Mouse (Mus musculus): ENCODE measurements at regions not wholly inside any gene's neighbourhood (a gene's known extent, or its start where the extent isn't known, plus 50 kb on each side); places are given as distances from the start of the nearest gene placed in this dataset.
A peak's percentile ranks its signal among the peaks of the same experiment; 100 is the strongest.

DNA sequence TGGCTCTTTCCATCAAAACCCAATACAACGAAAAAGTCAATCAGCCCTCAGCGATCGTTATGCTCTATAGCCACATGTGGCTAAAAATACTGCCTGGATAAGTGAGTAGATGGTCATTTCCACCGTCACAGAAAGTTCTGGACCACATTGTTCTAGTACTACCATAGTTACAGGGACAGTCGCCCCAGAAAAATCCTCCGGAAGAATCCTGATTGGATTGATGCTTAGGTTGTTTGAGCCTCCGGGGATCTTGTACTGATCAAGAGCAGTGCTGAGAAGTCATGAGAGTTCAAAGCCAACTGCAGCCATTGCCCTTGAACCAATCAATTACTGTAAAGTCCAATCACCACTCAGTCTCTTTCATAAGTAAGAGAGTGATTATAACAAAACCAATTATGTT lies 56.0 kb upstream of the Pax6 start:
- WGBS = 44% methylated on average over 7 of the region's 7 CpGs
- peak overlapping the region; percentile 18; the same call in 1 of the 2 replicates for H3K4me2 ChIP-seq (ENCODE audit: low read depth, low read length)
- H3K27me3 ChIP-seq (ENCODE audit: control insufficient read depth, insufficient read depth, low read length) = 0 out of 2 replicates have a peak, but pooled peaks cover 5% of the 10 kb centered on the region
- H3K27ac ChIP-seq (ENCODE audit: low read depth) = no peak overlapping the region
- H3K4me1 ChIP-seq (ENCODE audit: control insufficient read depth, insufficient read depth) = 0 out of 2 replicates have a peak, but pooled peaks cover 5% of the 10 kb centered on the region
- ATAC-seq (ENCODE audit: insufficient read depth, low read depth) (no peak), DNase-seq (ENCODE audit: low spot score) (no peak)
- TF ChIP-seq EP300 (IDR thresholded peaks at IDR 0.05; ENCODE audit: low read depth) (no peak), CTCF (IDR thresholded peaks at IDR 0.05; ENCODE audit: low read depth) (no peak)
- H3K9me3 ChIP-seq (replicated peaks; ENCODE audit: control insufficient read depth, low read length) = no peaks in the 10 kb centered on the region
- no peaks in the 10 kb centered on the region for H3K36me3 ChIP-seq (replicated peaks; ENCODE audit: control insufficient read depth, insufficient read depth, low read length)
- no peak overlapping the region for H3K4me3 ChIP-seq (ENCODE audit: low read depth, low read length)
- no peak overlapping the region for H3K9ac ChIP-seq (replicated peaks; ENCODE audit: low read depth, low read length)

DNA sequence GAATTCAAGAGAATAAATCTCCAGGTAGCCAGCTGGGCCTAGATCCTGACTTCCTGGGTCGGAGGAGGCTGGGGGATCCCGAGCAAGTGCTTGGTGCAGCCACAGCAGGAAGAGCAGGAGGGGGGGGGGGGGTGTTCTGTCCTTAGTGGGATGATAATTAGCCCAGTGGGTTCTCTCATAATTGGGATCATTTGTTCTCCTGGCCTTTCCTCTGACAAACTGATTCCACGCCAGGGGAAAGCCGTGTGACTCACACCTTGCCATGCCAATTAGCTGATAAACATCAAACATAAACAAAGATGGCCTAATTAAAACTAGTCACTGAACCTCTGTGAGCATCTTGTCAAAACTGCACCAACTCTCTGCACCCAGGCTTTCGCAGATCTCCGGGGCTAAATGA lies 55.5 kb upstream of the Pax6 start:
- Histone ChIP-seq H3K9me3 (replicated peaks; ENCODE audit: control insufficient read depth, low read length) (no peaks in the 10 kb centered on the region), H3K4me2 (ENCODE audit: low read depth, low read length) (no peak overlapping the region), H3K9ac (replicated peaks; ENCODE audit: low read depth, low read length) (no peak overlapping the region), H3K27me3 (ENCODE audit: control insufficient read depth, insufficient read depth, low read length) (0 out of 2 replicates have a peak, but pooled peaks cover 5% of the 10 kb centered on the region), H3K4me1 (ENCODE audit: control insufficient read depth, insufficient read depth) (0 out of 2 replicates have a peak, but pooled peaks cover 5% of the 10 kb centered on the region), H3K36me3 (replicated peaks; ENCODE audit: control insufficient read depth, insufficient read depth, low read length) (no peaks in the 10 kb centered on the region), H3K4me3 (ENCODE audit: low read depth, low read length) (no peak overlapping the region), H3K27ac (ENCODE audit: low read depth) (no peak overlapping the region)
- DNase-seq (ENCODE audit: low spot score) (no peak), ATAC-seq (ENCODE audit: insufficient read depth, low read depth) (no peak)
- WGBS = 82% methylated on average over 6 of the region's 6 CpGs
- no peak for TF ChIP-seq CTCF (IDR thresholded peaks at IDR 0.05; ENCODE audit: low read depth)
- TF ChIP-seq EP300 (IDR thresholded peaks at IDR 0.05; ENCODE audit: low read depth) = no peak

- Histone ChIP-seq H3K27me3 (ENCODE audit: control insufficient read depth, insufficient read depth, low read length) (0 out of 2 replicates have a peak, but pooled peaks cover 5% of the 10 kb centered on the region), H3K4me1 (ENCODE audit: control insufficient read depth, insufficient read depth) (0 out of 2 replicates have a peak, but pooled peaks cover 5% of the 10 kb centered on the region), H3K36me3 (replicated peaks; ENCODE audit: control insufficient read depth, insufficient read depth, low read length) (no peaks in the 10 kb centered on the region), H3K9me3 (replicated peaks; ENCODE audit: control insufficient read depth, low read length) (no peaks in the 10 kb centered on the region), H3K27ac (ENCODE audit: low read depth) (no peak overlapping the region), H3K4me3 (ENCODE audit: low read depth, low read length) (peak overlapping the region; percentile 33), H3K9ac (replicated peaks; ENCODE audit: low read depth, low read length) (no peak overlapping the region), H3K4me2 (ENCODE audit: low read depth, low read length) (peak overlapping the region; percentile 55)
- ATAC-seq (ENCODE audit: insufficient read depth, low read depth) = peak; percentile 71; the same call in 1 of the 2 replicates
- WGBS = 26% methylated on average over 18 of the region's 18 CpGs
- peak; percentile 46 for DNase-seq (ENCODE audit: low spot score)
- TF ChIP-seq CTCF (IDR thresholded peaks at IDR 0.05; ENCODE audit: low read depth) (peak; percentile 50), EP300 (IDR thresholded peaks at IDR 0.05; ENCODE audit: low read depth) (no peak)
Observed at GRCm38 (mm10) chr2:105615891-105616733, 52.6 kb upstream of the Pax6 start.

All from heart, postnatal 0 days (tissue).